Mouse (Mus musculus) testis, adult 2 months (tissue): ENCODE measurements around the gene Cldn6.

ENCODE experiments used
- CTCF ChIP-seq: fragments of 200-500 bp; IDR thresholded peaks from 2 replicates; pipeline ENCODE4 v1.5.1; 2012; ENCODE audit warnings: low read depth, mild to moderate bottlenecking, inconsistent platforms, low read length, moderate library complexity; ENCODE audit not compliant: control insufficient read depth, insufficient read depth, insufficient replicate concordance
- POLR2A ChIP-seq: fragments of 200-500 bp; IDR thresholded peaks from 2 replicates; pipeline ENCODE4 v1.6.1; 2012; ENCODE audit warnings: low read depth, mild to moderate bottlenecking, inconsistent platforms, low read length, moderate library complexity; ENCODE audit not compliant: control insufficient read depth

DNA sequence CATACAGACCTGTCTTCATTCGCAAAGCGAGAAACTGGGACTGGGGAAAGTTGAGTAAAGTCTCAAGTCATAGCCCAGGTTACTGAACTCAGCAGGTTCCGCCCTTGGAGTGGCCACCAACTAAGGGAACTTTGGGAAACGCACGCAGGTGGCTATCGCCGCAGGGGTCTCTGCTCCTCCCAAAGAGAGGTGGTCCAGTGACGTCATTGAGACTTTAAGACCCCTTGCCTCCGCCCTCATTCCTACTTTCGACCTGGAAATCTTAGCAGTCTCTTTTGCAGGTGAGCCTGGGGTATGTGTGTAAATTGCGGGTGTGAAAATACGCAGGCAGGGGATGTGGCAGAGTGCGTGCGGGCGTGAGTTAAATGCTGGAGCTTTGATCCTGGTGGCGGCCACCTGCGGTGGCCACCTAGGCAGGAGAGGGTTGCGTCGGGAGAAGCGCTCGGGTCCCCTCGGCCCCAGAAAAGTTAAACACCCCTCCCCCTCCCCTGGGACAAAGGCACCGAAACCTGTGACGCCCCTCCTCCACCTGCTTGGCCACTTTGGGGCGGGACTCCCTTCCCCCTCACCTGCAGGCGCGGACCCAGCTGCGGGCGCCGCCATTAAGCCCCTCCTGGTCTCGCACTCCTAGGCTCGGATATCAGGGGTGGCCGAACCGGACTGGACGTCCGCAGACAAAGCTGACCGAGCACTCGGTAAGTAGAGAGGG is at the start of gene Cldn6:
- TF ChIP-seq CTCF = no peak
- no peak for TF ChIP-seq POLR2A
